Mouse (Mus musculus) hindbrain, postnatal 0 days (tissue): ENCODE data around the gene Gm826. TPM values are rescaled to one million over a fixed set of nuclear protein-coding genes. Genes with fewer than 3 reads are reported as not detected.

Experiments used
- ATAC-seq: fragments of 200-750 bp; cut with Nextera tagmentation; 2 replicates; pipeline ENCODE4 v1.8.0; 2017; ENCODE audit warnings: mild to moderate bottlenecking, moderate TSS enrichment, moderate library complexity
- DNase-seq: peaks from one replicate; pipeline ENCODE4 v3.0.0-alpha.2; 2015; ENCODE audit warnings: low spot score
- H3K27ac ChIP-seq: fragments of 300-500 bp; sonication (generic); 2 replicates; pipeline ENCODE4 v1.5.1; 2014; ENCODE audit warnings: mild to moderate bottlenecking
- H3K27me3 ChIP-seq: fragments of 300-500 bp; sonication (generic); 2 replicates; pipeline ENCODE4 v1.6.1; 2014; ENCODE audit warnings: low read length, mixed read lengths; ENCODE audit not compliant: insufficient read depth
- H3K36me3 ChIP-seq: fragments of 300-500 bp; sonication (generic); 2 replicates; pipeline ENCODE4 v1.6.1; 2014; ENCODE audit warnings: low read length, mixed read lengths; ENCODE audit not compliant: insufficient read depth
- H3K4me1 ChIP-seq: fragments of 300-500 bp; sonication (generic); 2 replicates; pipeline ENCODE4 v1.6.1; 2014; ENCODE audit warnings: antibody characterized with exemption, low read length, mixed read lengths; ENCODE audit not compliant: insufficient read depth
- H3K4me2 ChIP-seq: fragments of 300-500 bp; sonication (generic); 2 replicates; pipeline ENCODE4 v1.6.1; 2014; ENCODE audit warnings: low read depth, mild to moderate bottlenecking, low read length, moderate library complexity, mixed read lengths
- H3K4me3 ChIP-seq: fragments of 300-500 bp; sonication (generic); 2 replicates; pipeline ENCODE4 v1.5.1; 2014; ENCODE audit warnings: low read length
- H3K9ac ChIP-seq: fragments of 300-500 bp; sonication (generic); replicated peaks from 2 replicates; pipeline ENCODE4 v1.6.1; 2014; ENCODE audit warnings: mild to moderate bottlenecking, low read length, moderate library complexity, mixed read lengths
- H3K9me3 ChIP-seq: fragments of 300-500 bp; sonication (generic); 2 replicates; pipeline ENCODE4 v1.6.1; 2016; ENCODE audit warnings: low read length, mixed read lengths
- CTCF ChIP-seq: IDR thresholded peaks from 2 replicates; pipeline ENCODE4 v1.5.1; 2016; ENCODE audit warnings: antibody characterized with exemption, control low read depth, low read depth
- WGBS: fragments of 180-500 bp; shearing (Covaris S2); extraction: QIAGEN DNeasy Blood & Tissue Kit; methylation state at CpG from one replicate; pipeline ENCODE4 v1.1.7; 2014; 5-methylcytosine and 5-hydroxymethylcytosine counted together
- polyA plus RNA-seq: library from polyadenylated mRNA; unstranded; fragments of >200 nt; fragmentation: Nextera tagmentation; extraction: Ambion mirVana; gene quantifications from 2 replicates; pipeline ENCODE4 v1.2.1, GENCODE M21; 2015
- total RNA-seq: library from RNA; depleted of rRNA; stranded (reverse); fragments of >200 nt; gene quantifications from 2 replicates; pipeline ENCODE4 v1.2.3, GENCODE M21; 2014

Gm826 gene
- total and polyA plus RNA-seq, 2 experiments from 2014 or later: 1.1 TPM; not detected in 1

GRCm38 (mm10) chr2:160327167-160327566 is 6.8 kb downstream of the Gm826 start:
- no peaks in the 10 kb centered on the region for H3K36me3 ChIP-seq
- DNase-seq (no peak), ATAC-seq (no peak)
- H3K9ac ChIP-seq: no peak overlapping the region
- H3K27me3 ChIP-seq: no peaks in the 10 kb centered on the region
- no peak overlapping the region for H3K4me2 ChIP-seq
- TF ChIP-seq CTCF: no peak
- 48% methylated on average over 4 of the region's 4 CpGs for WGBS
- no peak overlapping the region for H3K27ac ChIP-seq
- H3K4me3 ChIP-seq: no peak overlapping the region
- no peaks in the 10 kb centered on the region for H3K9me3 ChIP-seq
- H3K4me1 ChIP-seq: no peaks in the 10 kb centered on the region; the same call in 1 of the 2 replicates

- Histone ChIP-seq H3K36me3 (no peaks in the 10 kb centered on the region), H3K4me3 (no peak overlapping the region), H3K27ac (no peak overlapping the region), H3K9me3 (no peaks in the 10 kb centered on the region), H3K4me2 (no peak overlapping the region), H3K27me3 (no peaks in the 10 kb centered on the region), H3K4me1 (no peaks in the 10 kb centered on the region; the same call in 1 of the 2 replicates), H3K9ac (no peak overlapping the region)
- DNase-seq (no peak), ATAC-seq (no peak)
- TF ChIP-seq CTCF: no peak
- WGBS: 81% methylated on average over 6 of the region's 6 CpGs
Observed at GRCm38 (mm10) chr2:160325105-160325644, 8.8 kb downstream of the Gm826 start.

- Histone ChIP-seq H3K36me3 (no peaks in the 10 kb centered on the region), H3K27ac (no peak overlapping the region), H3K9ac (no peak overlapping the region), H3K27me3 (no peaks in the 10 kb centered on the region), H3K9me3 (no peaks in the 10 kb centered on the region), H3K4me1 (no peaks in the 10 kb centered on the region), H3K4me2 (no peak overlapping the region), H3K4me3 (no peak overlapping the region)
- DNase-seq: no peak
- WGBS: 65% methylated on average over 4 of the region's 4 CpGs
- no peak for ATAC-seq
- TF ChIP-seq CTCF: no peak
Observed at GRCm38 (mm10) chr2:160321829-160322228, 12.1 kb downstream of the Gm826 start.

GRCm38 (mm10) chr2:160318255-160318654 is 15.7 kb downstream of the Gm826 start:
- no peaks in the 10 kb centered on the region for H3K9me3 ChIP-seq
- no peak for DNase-seq
- H3K4me3 ChIP-seq: no peak overlapping the region
- H3K4me2 ChIP-seq: no peak overlapping the region
- 75% methylated on average over 4 of the region's 4 CpGs for WGBS
- TF ChIP-seq CTCF: no peak
- H3K27me3 ChIP-seq: no peaks in the 10 kb centered on the region
- no peak overlapping the region for H3K27ac ChIP-seq
- H3K9ac ChIP-seq: no peak overlapping the region
- ATAC-seq: no peak
- H3K36me3 ChIP-seq: no peaks in the 10 kb centered on the region
- no peaks in the 10 kb centered on the region for H3K4me1 ChIP-seq

- no peaks in the 10 kb centered on the region for H3K36me3 ChIP-seq
- no peak overlapping the region for H3K4me3 ChIP-seq
- DNase-seq: peak; percentile 11
- no peak overlapping the region for H3K27ac ChIP-seq
- no peaks in the 10 kb centered on the region for H3K27me3 ChIP-seq
- no peak for TF ChIP-seq CTCF
- H3K9me3 ChIP-seq: no peaks in the 10 kb centered on the region
- no peak for ATAC-seq
- no peak overlapping the region for H3K4me2 ChIP-seq
- H3K4me1 ChIP-seq: no peaks in the 10 kb centered on the region
- no peak overlapping the region for H3K9ac ChIP-seq
- WGBS: 28% methylated on average over 12 of the region's 12 CpGs
Observed at GRCm38 (mm10) chr2:160313595-160314007, 20.4 kb downstream of the Gm826 start.

- no peaks in the 10 kb centered on the region for H3K9me3 ChIP-seq
- WGBS: 89% methylated on average over 3 of the region's 3 CpGs
- no peak overlapping the region for H3K4me2 ChIP-seq
- no peak overlapping the region for H3K4me3 ChIP-seq
- ATAC-seq: no peak
- TF ChIP-seq CTCF: no peak
- H3K36me3 ChIP-seq: no peaks in the 10 kb centered on the region
- no peak overlapping the region for H3K9ac ChIP-seq
- no peak for DNase-seq
- H3K4me1 ChIP-seq: no peaks in the 10 kb centered on the region
- no peaks in the 10 kb centered on the region for H3K27me3 ChIP-seq
- H3K27ac ChIP-seq: no peak overlapping the region
Observed at GRCm38 (mm10) chr2:160305070-160305469, 28.9 kb downstream of the Gm826 start.

- ATAC-seq (no peak), DNase-seq (no peak)
- H3K4me1 ChIP-seq: no peaks in the 10 kb centered on the region
- no peak overlapping the region for H3K4me2 ChIP-seq
- H3K36me3 ChIP-seq: no peaks in the 10 kb centered on the region
- WGBS: 90% methylated on average over 2 of the region's 2 CpGs
- TF ChIP-seq CTCF: no peak
- H3K9me3 ChIP-seq: no peaks in the 10 kb centered on the region
- H3K4me3 ChIP-seq: no peak overlapping the region
- H3K9ac ChIP-seq: no peak overlapping the region
- no peaks in the 10 kb centered on the region for H3K27me3 ChIP-seq
- no peak overlapping the region for H3K27ac ChIP-seq
Observed at GRCm38 (mm10) chr2:160303992-160304391, 30.0 kb downstream of the Gm826 start.
